Mouse (Mus musculus): ENCODE measurements around the gene Cryba2. TPM values are rescaled to one million over a fixed set of nuclear protein-coding genes. Genes with fewer than 3 reads are reported as not detected.

Cryba2 gene
- polyA plus RNA-seq, 1 experiment from 2014 or later, result not detected

DNA sequence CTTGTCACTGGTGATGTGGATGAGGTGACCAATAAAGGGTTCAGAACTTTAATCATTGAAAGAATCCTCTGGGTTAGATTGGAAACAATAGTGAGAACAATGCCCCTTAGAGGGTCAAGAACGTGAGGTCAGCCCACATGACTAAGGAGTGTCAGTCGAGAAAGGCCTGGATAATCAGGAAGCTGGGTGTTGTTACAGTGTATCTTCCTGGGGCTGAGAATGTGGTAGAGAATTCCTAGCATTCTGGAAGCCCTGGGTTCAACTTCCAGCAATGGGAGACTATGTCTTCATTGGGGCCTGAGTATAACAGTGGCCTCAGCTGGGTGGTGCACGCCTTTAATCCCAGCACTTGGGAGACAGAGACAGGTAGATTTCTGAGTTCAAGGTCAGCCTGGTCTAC is 15.7 kb downstream of the Cryba2 start:
- no peak overlapping the region for H3K4me3 ChIP-seq
- no peaks in the 10 kb centered on the region for H3K9me3 ChIP-seq
- 39% methylated on average over 3 of the region's 3 CpGs for WGBS
- H3K36me3 ChIP-seq, result no peaks in the 10 kb centered on the region
- DNase-seq (ENCODE audit: low spot score), result no peak
- peaks cover 7% of the 10 kb centered on the region for H3K4me1 ChIP-seq
- H3K27ac ChIP-seq, result no peak overlapping the region
- H3K27me3 ChIP-seq (ENCODE audit: insufficient read depth, poor library complexity, severe bottlenecking), result peaks cover 86% of the 10 kb centered on the region

DNA sequence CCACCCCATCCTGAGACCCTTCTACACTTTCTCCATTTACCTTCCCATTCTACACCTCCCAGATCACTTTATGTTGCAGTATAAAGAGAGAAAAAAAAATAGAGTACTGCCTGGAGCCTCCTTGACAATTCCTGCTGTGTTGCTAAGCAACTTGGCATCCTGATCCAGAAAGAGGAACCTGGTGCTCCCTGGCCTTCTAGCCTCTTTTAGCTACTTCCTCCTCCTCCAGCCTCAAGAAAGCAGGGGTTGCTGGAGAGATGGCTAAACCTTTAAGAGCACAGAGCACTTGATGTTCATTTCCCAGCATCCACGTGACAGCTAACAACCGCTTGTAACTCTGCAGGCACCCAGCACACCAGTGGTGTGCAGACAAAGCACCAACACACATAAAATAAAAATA is 20.7 kb downstream of the Cryba2 start:
- H3K9me3 ChIP-seq, result no peaks in the 10 kb centered on the region
- H3K36me3 ChIP-seq, result no peaks in the 10 kb centered on the region
- DNase-seq (ENCODE audit: low spot score), result no peak
- no peak overlapping the region for H3K4me3 ChIP-seq
- peaks cover 55% of the 10 kb centered on the region for H3K27me3 ChIP-seq (ENCODE audit: insufficient read depth, poor library complexity, severe bottlenecking)
- H3K27ac ChIP-seq, result no peak overlapping the region
- WGBS, result 63% methylated on average over 2 of the region's 2 CpGs
- no peaks in the 10 kb centered on the region for H3K4me1 ChIP-seq

DNA sequence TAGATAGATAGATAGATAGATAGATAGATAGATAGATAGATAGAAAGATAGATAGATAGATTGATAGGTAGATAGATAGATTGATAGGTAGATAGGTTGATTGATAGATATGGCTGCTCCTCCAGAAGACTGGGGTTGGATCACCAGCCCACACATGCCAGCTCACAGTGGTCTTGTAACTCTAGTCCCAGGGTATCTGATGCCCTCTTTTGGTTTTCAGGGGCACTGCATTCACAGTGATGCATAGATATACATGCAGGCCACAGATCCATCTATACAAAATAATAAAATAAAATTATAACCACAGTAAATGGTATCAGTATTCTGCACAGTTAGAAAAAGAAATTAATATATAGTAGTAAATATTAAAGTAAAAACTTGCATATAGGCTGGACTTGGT is 31.2 kb downstream of the Cryba2 start:
- no peaks in the 10 kb centered on the region for H3K9me3 ChIP-seq
- H3K36me3 ChIP-seq, result no peaks in the 10 kb centered on the region
- no peak overlapping the region for H3K4me3 ChIP-seq
- no peak overlapping the region for H3K27ac ChIP-seq
- H3K4me1 ChIP-seq, result peaks cover 9% of the 10 kb centered on the region
- DNase-seq (ENCODE audit: low spot score), result no peak
- peaks cover 49% of the 10 kb centered on the region for H3K27me3 ChIP-seq (ENCODE audit: insufficient read depth, poor library complexity, severe bottlenecking)

DNA sequence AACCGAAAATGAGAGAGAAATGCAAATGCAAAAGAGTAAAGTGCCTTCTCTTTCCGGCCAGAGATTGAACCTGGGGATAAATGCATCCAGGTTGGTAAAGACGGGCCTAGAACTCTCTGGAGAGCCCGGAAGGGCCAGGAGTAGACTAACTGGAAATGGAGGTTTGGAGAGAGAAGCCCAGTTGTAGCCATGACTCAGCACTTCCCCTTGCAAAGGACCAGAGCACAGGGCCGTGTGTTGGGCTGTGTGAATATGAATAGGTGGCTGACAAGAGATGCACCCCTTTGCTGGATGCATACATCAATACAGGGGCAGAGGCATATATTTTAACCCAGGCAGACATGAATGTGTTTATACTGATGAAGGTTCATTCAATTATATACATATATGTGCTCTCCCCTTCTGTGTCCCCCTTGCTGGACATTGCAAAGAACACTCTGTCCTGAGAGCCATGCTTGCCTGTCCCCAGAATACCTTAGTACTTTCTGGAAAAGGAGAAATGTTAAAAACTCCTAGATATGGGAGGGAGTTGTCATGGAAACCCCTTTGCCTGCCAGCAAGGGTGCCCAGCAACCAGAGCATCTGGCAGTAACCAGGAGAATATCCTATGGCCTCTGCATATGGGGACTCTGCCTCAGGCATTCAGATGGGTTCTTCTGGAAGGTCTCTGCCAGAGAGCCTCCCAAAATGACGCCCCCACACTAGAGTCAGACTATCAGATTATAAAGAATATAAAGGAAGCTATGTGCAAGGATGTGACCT is 33.5 kb downstream of the Cryba2 start:
- no peak for DNase-seq (ENCODE audit: low spot score)
- H3K4me3 ChIP-seq, result no peak overlapping the region
- WGBS, result 43% methylated on average over 6 of the region's 6 CpGs
- H3K36me3 ChIP-seq, result no peaks in the 10 kb centered on the region
- peaks cover 28% of the 10 kb centered on the region for H3K4me1 ChIP-seq
- H3K9me3 ChIP-seq, result no peaks in the 10 kb centered on the region
- no peak overlapping the region for H3K27ac ChIP-seq
- peaks cover 67% of the 10 kb centered on the region for H3K27me3 ChIP-seq (ENCODE audit: insufficient read depth, poor library complexity, severe bottlenecking)

DNA sequence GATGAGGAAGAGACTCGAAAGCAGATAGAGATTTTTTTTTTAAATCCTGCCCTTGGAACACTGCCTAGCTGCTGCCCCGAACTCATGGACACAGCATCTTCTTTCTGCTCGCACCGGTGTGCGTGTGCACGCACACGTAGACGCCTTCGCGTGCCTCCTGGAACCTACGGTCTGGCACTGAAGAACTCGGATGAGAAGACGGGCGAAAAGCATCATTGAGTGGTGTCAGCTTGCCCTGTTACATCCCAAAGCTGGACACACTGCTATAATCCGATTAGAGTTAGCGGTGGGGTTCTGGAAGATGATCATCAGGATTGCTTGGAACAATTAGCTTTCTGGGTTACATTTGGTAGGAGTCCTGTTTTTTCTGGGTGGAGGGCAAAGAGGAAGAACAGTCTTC is 34.1 kb downstream of the Cryba2 start:
- Histone ChIP-seq H3K27me3 (ENCODE audit: insufficient read depth, poor library complexity, severe bottlenecking) (peaks cover 73% of the 10 kb centered on the region), H3K36me3 (no peaks in the 10 kb centered on the region), H3K27ac (no peak overlapping the region), H3K4me1 (peaks cover 28% of the 10 kb centered on the region), H3K9me3 (no peaks in the 10 kb centered on the region), H3K4me3 (peak overlapping the region; percentile 40; the same call in 1 of the 2 replicates)
- no peak for DNase-seq (ENCODE audit: low spot score)
- 10% methylated on average over 16 of the region's 16 CpGs for WGBS

DNA sequence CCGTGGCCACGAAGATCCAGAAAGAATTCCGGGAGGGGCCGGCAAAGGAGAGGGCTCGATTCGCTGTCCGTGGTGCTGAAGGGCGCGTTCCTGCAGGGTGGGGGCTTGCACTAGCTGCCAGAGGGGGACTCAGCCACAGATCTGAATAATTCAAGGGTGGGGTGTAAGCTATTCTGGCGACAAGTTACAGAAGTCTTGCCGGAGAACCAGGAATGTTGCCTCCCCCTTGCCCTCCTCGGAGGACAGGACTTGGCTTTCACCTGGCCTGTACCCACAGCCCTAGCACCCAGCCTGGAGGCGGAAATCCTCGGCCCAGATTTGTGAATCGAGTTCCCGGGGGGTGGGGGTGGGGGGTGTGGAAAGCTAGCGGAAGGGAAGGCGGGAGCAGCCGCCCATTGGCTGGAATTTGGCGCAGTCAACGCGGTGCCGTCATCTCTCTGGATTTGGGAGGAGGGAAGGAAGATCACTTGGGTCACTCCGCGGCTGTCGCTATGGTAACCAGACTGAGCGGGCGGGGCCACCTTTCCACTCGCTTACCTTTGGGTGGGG is 34.7 kb downstream of the Cryba2 start:
- H3K36me3 ChIP-seq, result no peaks in the 10 kb centered on the region
- H3K4me3 ChIP-seq, result peak overlapping the region; percentile 40
- peak; percentile 80 for DNase-seq (ENCODE audit: low spot score)
- WGBS, result 1% methylated on average over 29 of the region's 29 CpGs
- peaks cover 79% of the 10 kb centered on the region for H3K27me3 ChIP-seq (ENCODE audit: insufficient read depth, poor library complexity, severe bottlenecking)
- peaks cover 28% of the 10 kb centered on the region for H3K4me1 ChIP-seq
- H3K27ac ChIP-seq, result no peak overlapping the region
- no peaks in the 10 kb centered on the region for H3K9me3 ChIP-seq

DNA sequence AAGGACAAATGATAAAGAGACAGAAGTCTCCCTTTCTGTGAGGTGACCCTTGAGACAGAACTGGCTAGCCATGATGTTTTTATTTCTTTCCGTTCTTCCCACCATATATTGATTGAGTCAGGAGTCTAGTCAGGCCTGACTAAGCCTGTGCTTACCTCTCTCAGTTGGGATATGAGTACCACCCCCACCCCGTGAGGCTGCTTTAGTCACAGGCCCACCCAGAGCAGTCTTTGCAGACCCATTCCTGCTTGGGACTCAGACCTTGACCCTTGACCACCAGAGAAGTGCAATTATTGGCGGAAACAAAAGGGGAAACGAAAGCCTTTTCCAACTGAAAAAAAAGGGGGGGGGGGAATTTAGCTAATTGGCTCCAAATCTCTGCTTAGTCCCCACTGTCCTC is 35.3 kb downstream of the Cryba2 start:
- peaks cover 28% of the 10 kb centered on the region for H3K4me1 ChIP-seq
- 15% methylated on average over 4 of the region's 4 CpGs for WGBS

DNA sequence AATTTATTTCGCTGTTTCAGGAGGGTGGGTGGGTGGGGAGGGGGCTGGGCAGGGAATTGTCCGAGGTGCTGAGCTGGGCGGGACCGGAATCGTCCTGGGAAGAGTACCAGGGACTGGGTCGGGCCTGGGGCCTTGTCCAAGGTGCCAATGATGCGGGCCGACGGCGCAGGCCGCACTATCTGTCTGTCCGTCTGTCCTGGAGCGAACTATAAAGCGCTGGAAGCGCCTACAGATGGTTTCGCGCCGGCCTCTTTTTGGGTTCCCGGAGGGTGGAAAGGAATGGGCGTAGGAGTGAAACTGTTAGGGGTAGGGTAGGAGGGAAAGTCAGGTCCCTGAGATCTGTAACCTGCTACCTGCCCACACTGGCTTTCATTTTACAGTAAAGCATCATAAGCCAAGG is 35.7 kb downstream of the Cryba2 start:
- Histone ChIP-seq H3K27me3 (ENCODE audit: insufficient read depth, poor library complexity, severe bottlenecking) (peaks cover 89% of the 10 kb centered on the region), H3K4me3 (0 out of 2 replicates have a peak overlapping the region, but pooled peaks have one; percentile 40), H3K9me3 (no peaks in the 10 kb centered on the region), H3K4me1 (peaks cover 28% of the 10 kb centered on the region), H3K36me3 (no peaks in the 10 kb centered on the region), H3K27ac (no peak overlapping the region)
- WGBS, result 3% methylated on average over 20 of the region's 20 CpGs
- no peak for DNase-seq (ENCODE audit: low spot score)

More for the DNA sequence above, 35.3 kb downstream of the Cryba2 start:
- Histone ChIP-seq H3K9me3 (no peaks in the 10 kb centered on the region), H3K27me3 (ENCODE audit: insufficient read depth, poor library complexity, severe bottlenecking) (peaks cover 84% of the 10 kb centered on the region), H3K36me3 (no peaks in the 10 kb centered on the region), H3K27ac (no peak overlapping the region), H3K4me3 (peak overlapping the region; percentile 40; the same call in 1 of the 2 replicates)
- no peak for DNase-seq (ENCODE audit: low spot score)

DNA sequence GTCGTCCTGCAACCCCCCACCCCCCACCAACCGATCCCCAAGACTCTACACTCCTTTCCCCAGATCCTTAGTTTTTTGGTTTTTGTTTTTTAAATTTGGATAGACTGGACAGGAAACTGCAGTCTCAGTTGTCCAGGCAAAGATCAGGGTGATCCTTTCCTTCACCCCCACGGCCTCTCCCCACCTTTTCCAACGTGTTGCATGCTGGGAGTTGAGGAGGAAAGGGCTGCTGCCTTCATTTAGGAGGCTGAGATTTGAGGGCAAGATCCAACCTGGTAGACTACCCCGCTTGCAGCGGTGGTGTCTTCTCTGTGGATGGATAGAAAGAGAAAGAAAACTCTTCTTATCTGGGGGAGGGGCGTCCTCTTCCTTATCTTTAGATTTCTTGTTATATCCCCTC is 36.2 kb downstream of the Cryba2 start:
- H3K27me3 ChIP-seq (ENCODE audit: insufficient read depth, poor library complexity, severe bottlenecking), result peaks cover 93% of the 10 kb centered on the region
- no peak overlapping the region for H3K27ac ChIP-seq
- H3K36me3 ChIP-seq, result no peaks in the 10 kb centered on the region
- WGBS, result 2% methylated on average over 7 of the region's 7 CpGs
- DNase-seq (ENCODE audit: low spot score), result no peak
- peaks cover 28% of the 10 kb centered on the region for H3K4me1 ChIP-seq
- no peaks in the 10 kb centered on the region for H3K9me3 ChIP-seq
- H3K4me3 ChIP-seq, result no peak overlapping the region

DNA sequence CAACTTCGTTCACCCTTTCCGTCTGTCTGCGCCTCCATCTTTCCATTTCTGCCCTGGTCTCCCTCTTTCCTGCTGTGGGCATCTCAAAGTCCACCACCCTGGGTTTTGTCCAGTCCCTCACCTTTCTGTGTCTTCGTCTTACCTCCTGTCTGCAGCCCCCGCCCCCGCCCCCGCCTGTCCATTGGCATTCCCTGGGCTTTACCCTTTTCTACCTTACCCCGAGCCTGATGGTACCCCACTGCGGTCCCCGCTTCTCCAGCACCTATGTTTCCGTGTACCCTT is 36.6 kb downstream of the Cryba2 start:
- DNase-seq (ENCODE audit: low spot score), result no peak
- Histone ChIP-seq H3K36me3 (no peaks in the 10 kb centered on the region), H3K27me3 (ENCODE audit: insufficient read depth, poor library complexity, severe bottlenecking) (peaks cover 97% of the 10 kb centered on the region), H3K27ac (no peak overlapping the region), H3K4me1 (peaks cover 28% of the 10 kb centered on the region), H3K9me3 (no peaks in the 10 kb centered on the region), H3K4me3 (peak overlapping the region; percentile 70)
- WGBS, result 2% methylated on average over 11 of the region's 11 CpGs

DNA sequence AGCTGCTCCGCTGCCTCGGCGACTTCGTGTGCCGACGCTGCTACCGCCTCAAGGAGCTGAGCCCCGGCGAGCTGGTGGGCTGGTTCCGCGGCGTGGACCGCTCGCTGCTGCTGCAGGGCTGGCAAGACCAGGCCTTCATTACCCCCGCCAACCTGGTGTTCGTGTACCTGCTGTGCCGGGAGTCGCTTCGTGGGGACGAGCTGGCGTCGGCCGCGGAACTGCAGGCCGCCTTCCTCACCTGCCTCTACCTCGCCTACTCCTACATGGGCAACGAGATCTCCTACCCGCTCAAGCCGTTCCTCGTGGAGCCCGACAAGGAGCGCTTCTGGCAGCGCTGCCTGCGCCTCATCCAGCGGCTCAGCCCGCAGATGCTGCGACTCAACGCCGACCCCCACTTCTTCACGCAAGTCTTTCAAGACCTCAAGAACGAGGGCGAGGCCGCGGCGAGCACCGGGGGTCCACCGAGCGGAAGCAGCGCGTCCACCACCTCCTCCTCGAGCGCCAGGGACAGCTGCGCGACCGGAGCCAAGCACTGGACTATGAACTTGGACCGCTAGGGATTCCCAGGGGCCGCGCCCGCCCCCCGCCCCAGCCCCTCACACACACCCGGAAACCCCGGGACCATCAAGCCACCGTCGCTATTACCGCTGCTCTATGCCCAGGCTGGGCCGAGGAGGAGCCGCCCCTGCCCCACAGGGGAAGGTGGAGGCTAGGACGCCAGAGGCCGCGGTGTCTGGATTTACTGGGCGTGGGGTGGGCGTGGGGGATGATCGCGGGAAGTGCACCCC is 37.1 kb downstream of the Cryba2 start:
- WGBS, result under 1% methylated on average over 74 of the region's 74 CpGs
- Histone ChIP-seq H3K4me1 (peaks cover 28% of the 10 kb centered on the region), H3K27me3 (ENCODE audit: insufficient read depth, poor library complexity, severe bottlenecking) (peaks cover 100% of the 10 kb centered on the region), H3K36me3 (no peaks in the 10 kb centered on the region), H3K4me3 (peak overlapping the region; percentile 70), H3K9me3 (no peaks in the 10 kb centered on the region), H3K27ac (no peak overlapping the region)
- DNase-seq (ENCODE audit: low spot score), result no peak

DNA sequence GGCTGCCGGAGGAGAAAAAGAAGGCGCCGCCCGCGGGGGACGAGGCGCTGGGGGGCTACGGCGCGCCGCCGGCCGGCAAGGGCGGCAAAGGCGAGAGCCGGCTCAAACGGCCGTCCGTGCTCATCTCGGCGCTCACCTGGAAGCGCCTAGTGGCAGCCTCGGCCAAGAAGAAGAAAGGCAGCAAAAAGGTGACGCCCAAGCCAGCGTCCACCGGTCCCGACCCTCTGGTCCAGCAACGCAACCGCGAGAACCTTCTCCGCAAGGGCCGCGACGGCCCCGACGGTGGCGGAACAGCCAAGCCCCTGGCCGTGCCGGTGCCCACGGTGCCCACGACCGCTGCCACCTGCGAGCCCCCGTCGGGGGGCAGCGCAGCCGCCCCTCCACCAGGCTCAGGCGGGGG is 37.8 kb downstream of the Cryba2 start:
- no peaks in the 10 kb centered on the region for H3K36me3 ChIP-seq
- no peaks in the 10 kb centered on the region for H3K9me3 ChIP-seq
- H3K4me1 ChIP-seq, result peaks cover 28% of the 10 kb centered on the region
- under 1% methylated on average over 48 of the region's 48 CpGs for whole genome bisulfite sequencing
- peaks cover 100% of the 10 kb centered on the region for H3K27me3 ChIP-seq (ENCODE audit: insufficient read depth, poor library complexity, severe bottlenecking)
- no peak for DNase-seq (ENCODE audit: low spot score)
- peak overlapping the region; percentile 59; the same call in 1 of the 2 replicates for H3K27ac ChIP-seq
- peak overlapping the region; percentile 70 for H3K4me3 ChIP-seq

Measured in heart, embryonic 10.5 days (tissue).